Mouse (Mus musculus) forebrain, postnatal 0 days (tissue): ENCODE data around the gene Hapln4. TPM values are rescaled to one million over a fixed set of nuclear protein-coding genes. Genes with fewer than 3 reads are reported as not detected.

Experiments used
- ATAC-seq: fragments of 200-750 bp; cut with Nextera tagmentation; 2 replicates; pipeline ENCODE4 v1.8.0; 2017; ENCODE audit warnings: mild to moderate bottlenecking, moderate library complexity
- DNase-seq: peaks from one replicate; pipeline ENCODE4 v3.0.0-alpha.2; 2015
- H3K27ac ChIP-seq: fragments of 300-500 bp; sonication (generic); 2 replicates; pipeline ENCODE4 v1.5.1; 2014; ENCODE audit warnings: low read depth, mild to moderate bottlenecking, antibody characterized with exemption, low read length, moderate library complexity, mixed read lengths
- H3K27me3 ChIP-seq: fragments of 300-500 bp; sonication (generic); 2 replicates; pipeline ENCODE4 v1.6.1; 2014; ENCODE audit warnings: mild to moderate bottlenecking, low read length, mixed read lengths; ENCODE audit not compliant: insufficient read depth
- H3K36me3 ChIP-seq: fragments of 300-500 bp; sonication (generic); 2 replicates; pipeline ENCODE4 v1.6.1; 2014; ENCODE audit warnings: mild to moderate bottlenecking, moderate library complexity; ENCODE audit not compliant: insufficient read depth
- H3K4me1 ChIP-seq: fragments of 300-500 bp; sonication (generic); 2 replicates; pipeline ENCODE4 v1.6.1; 2014; ENCODE audit warnings: antibody characterized with exemption; ENCODE audit not compliant: insufficient read depth
- H3K4me2 ChIP-seq: fragments of 300-500 bp; sonication (generic); 2 replicates; pipeline ENCODE4 v1.6.1; 2014; ENCODE audit warnings: low read depth, mild to moderate bottlenecking, moderate library complexity
- H3K4me3 ChIP-seq: fragments of 300-500 bp; sonication (generic); 2 replicates; pipeline ENCODE4 v1.5.1; 2014; ENCODE audit warnings: low read depth, low read length, mixed read lengths
- H3K9ac ChIP-seq: fragments of 300-500 bp; sonication (generic); 2 replicates; pipeline ENCODE4 v1.6.1; 2014; ENCODE audit warnings: mild to moderate bottlenecking
- H3K9me3 ChIP-seq: fragments of 300-500 bp; sonication (generic); 2 replicates; pipeline ENCODE4 v1.6.1; 2016; ENCODE audit warnings: low read length
- CTCF ChIP-seq: sonication (generic); IDR thresholded peaks from 2 replicates; pipeline ENCODE4 v1.5.1; 2016; ENCODE audit warnings: antibody characterized with exemption, control low read depth, low read depth
- WGBS: fragments of 180-500 bp; shearing (Covaris S2); extraction: QIAGEN DNeasy Blood & Tissue Kit; methylation state at CpG from one replicate; pipeline ENCODE4 v1.1.7; 2014; 5-methylcytosine and 5-hydroxymethylcytosine counted together
- polyA plus RNA-seq: library from polyadenylated mRNA; unstranded; fragments of >200 nt; fragmentation: Nextera tagmentation; extraction: Ambion mirVana; gene quantifications from 2 replicates; pipeline ENCODE4 v1.2.1, GENCODE M21; 2015
- total RNA-seq: library from RNA; depleted of rRNA; stranded (reverse); fragments of >200 nt; gene quantifications from 2 replicates; pipeline ENCODE4 v1.2.3, GENCODE M21; 2014

The Hapln4 gene
- total and polyA plus RNA-seq, 2 experiments from 2014 or later, result 0.48 to 0.71 TPM

GRCm38 (mm10) chr8:70128435-70128834 lies 45.2 kb downstream of the Hapln4 start:
- Histone ChIP-seq H3K4me3 (no peak overlapping the region), H3K27me3 (no peaks in the 10 kb centered on the region), H3K36me3 (0 out of 2 replicates have a peak, but pooled peaks cover 5% of the 10 kb centered on the region), H3K27ac (peak overlapping the region; percentile 72), H3K4me1 (peaks cover 3% of the 10 kb centered on the region; the same call in 1 of the 2 replicates), H3K9ac (no peak overlapping the region), H3K9me3 (no peaks in the 10 kb centered on the region), H3K4me2 (no peak overlapping the region)
- ATAC-seq, result 0 out of 2 replicates have a peak, but pooled peaks have one; percentile 1
- DNase-seq, result peak; percentile 76
- TF ChIP-seq CTCF, result no peak
- 30% methylated on average over 3 of the region's 3 CpGs for WGBS

DNA sequence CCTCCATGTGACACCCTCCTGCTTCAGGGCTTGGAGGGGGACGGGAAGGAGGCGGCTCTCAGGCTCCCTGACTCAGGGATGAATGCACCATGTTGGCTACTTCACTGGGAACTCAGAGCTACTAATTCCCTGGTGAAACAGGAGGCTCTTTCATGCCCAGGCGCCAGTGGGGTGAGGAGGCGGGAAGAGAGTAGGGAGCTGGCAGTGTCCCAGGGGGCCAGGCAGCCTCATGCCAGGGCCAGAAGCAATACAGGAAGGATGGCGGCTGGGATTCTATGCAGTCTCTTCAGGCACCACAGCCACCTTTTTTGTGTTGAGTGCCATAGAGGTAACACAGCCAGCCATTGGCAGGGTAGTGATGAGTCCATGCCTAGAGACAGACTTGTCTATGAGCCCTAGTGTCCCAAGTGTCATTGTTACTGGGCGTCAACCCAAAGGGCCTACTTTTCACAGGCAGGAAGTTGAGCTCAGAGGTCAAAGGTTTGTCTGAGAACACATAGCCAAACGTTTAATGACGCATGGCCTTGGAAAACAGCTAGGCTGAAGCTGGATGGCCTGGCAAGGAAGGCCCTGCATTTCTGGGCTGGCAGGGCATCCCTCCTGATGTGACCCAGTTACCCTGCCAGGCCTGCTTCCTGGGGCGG lies 46.2 kb downstream of the Hapln4 start:
- peaks cover 3% of the 10 kb centered on the region; the same call in 1 of the 2 replicates for H3K4me1 ChIP-seq
- no peak for TF ChIP-seq CTCF
- H3K9me3 ChIP-seq, result no peaks in the 10 kb centered on the region
- peak overlapping the region; percentile 72 for H3K27ac ChIP-seq
- no peak overlapping the region for H3K4me3 ChIP-seq
- H3K9ac ChIP-seq, result no peak overlapping the region
- peaks cover 15% of the 10 kb centered on the region; the same call in 1 of the 2 replicates for H3K36me3 ChIP-seq
- H3K27me3 ChIP-seq, result no peaks in the 10 kb centered on the region
- DNase-seq, result peak; percentile 78
- H3K4me2 ChIP-seq, result no peak overlapping the region
- WGBS, result 40% methylated on average over 9 of the region's 9 CpGs
- ATAC-seq, result peak; percentile 72

GRCm38 (mm10) chr8:70130066-70130465 lies 46.8 kb downstream of the Hapln4 start:
- 82% methylated on average over 3 of the region's 3 CpGs for WGBS
- Histone ChIP-seq H3K27me3 (no peaks in the 10 kb centered on the region), H3K4me1 (peaks cover 3% of the 10 kb centered on the region; the same call in 1 of the 2 replicates), H3K36me3 (peaks cover 22% of the 10 kb centered on the region; the same call in 1 of the 2 replicates), H3K4me3 (no peak overlapping the region), H3K27ac (peak overlapping the region; percentile 64), H3K9me3 (no peaks in the 10 kb centered on the region), H3K9ac (no peak overlapping the region), H3K4me2 (no peak overlapping the region)
- TF ChIP-seq CTCF, result no peak
- DNase-seq (no peak), ATAC-seq (no peak)

GRCm38 (mm10) chr8:70131166-70131883 lies 48.1 kb downstream of the Hapln4 start, which contains the start of gene Nr2c2ap:
TSS of gene Nr2c2ap (plus strand) at chr8:70131333.
- H3K4me1 ChIP-seq, result peaks cover 3% of the 10 kb centered on the region; the same call in 1 of the 2 replicates
- peak within 1 kb of the TSS; percentile 83 for H3K4me2 ChIP-seq
- DNase-seq, result peak; percentile 93
- TF ChIP-seq CTCF, result peak; percentile 46
- H3K27me3 ChIP-seq, result no peaks in the 10 kb centered on the region
- H3K9me3 ChIP-seq, result no peaks in the 10 kb centered on the region
- H3K36me3 ChIP-seq, result peaks cover 32% of the 10 kb centered on the region; the same call in 1 of the 2 replicates
- H3K27ac ChIP-seq, result peak within 1 kb of the TSS; percentile 64
- peak within 1 kb of the TSS; percentile 69 for H3K9ac ChIP-seq
- 1% methylated on average over 37 of the region's 37 CpGs for WGBS
- peak; percentile 90 for ATAC-seq
- peak within 1 kb of the TSS; percentile 72 for H3K4me3 ChIP-seq

GRCm38 (mm10) chr8:70134086-70134485 lies 50.8 kb downstream of the Hapln4 start:
- Histone ChIP-seq H3K36me3 (peaks cover 35% of the 10 kb centered on the region; the same call in 1 of the 2 replicates), H3K4me3 (no peak overlapping the region), H3K4me2 (no peak overlapping the region), H3K9ac (no peak overlapping the region), H3K9me3 (no peaks in the 10 kb centered on the region), H3K27ac (no peak overlapping the region), H3K27me3 (no peaks in the 10 kb centered on the region), H3K4me1 (peaks cover 11% of the 10 kb centered on the region)
- DNase-seq (no peak), ATAC-seq (no peak)
- TF ChIP-seq CTCF, result no peak
- 90% methylated on average over 5 of the region's 5 CpGs for WGBS

DNA sequence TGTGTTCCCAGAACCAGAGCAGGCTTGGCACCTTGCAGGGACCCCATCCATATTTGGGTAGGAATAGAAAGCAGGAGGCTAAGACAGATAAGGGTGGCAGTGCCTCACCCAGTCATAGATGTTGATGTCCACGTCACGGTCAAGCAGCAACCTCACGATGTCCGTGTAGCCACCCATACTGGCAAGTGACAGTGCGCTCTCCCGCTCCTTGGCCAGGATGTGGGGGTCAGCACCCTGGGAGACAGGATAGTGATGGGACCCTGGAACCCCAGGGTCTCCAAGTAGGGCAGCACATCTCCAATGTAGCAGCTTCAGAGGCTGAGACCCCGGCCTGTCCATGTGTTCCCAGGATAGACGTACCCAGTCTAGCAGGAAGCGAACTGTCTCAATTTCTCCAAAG lies 51.7 kb downstream of the Hapln4 start:
- H3K4me3 ChIP-seq, result no peak overlapping the region
- no peak overlapping the region for H3K9ac ChIP-seq
- peaks cover 11% of the 10 kb centered on the region for H3K4me1 ChIP-seq
- DNase-seq (no peak), ATAC-seq (no peak)
- H3K27me3 ChIP-seq, result no peaks in the 10 kb centered on the region
- peaks cover 35% of the 10 kb centered on the region; the same call in 1 of the 2 replicates for H3K36me3 ChIP-seq
- no peaks in the 10 kb centered on the region for H3K9me3 ChIP-seq
- 93% methylated on average over 9 of the region's 9 CpGs for WGBS
- no peak for TF ChIP-seq CTCF
- no peak overlapping the region for H3K4me2 ChIP-seq
- H3K27ac ChIP-seq, result no peak overlapping the region

GRCm38 (mm10) chr8:70136591-70136990 lies 53.3 kb downstream of the Hapln4 start:
- no peak for TF ChIP-seq CTCF
- Histone ChIP-seq H3K9ac (no peak overlapping the region), H3K4me3 (no peak overlapping the region), H3K9me3 (no peaks in the 10 kb centered on the region), H3K4me2 (no peak overlapping the region), H3K36me3 (peaks cover 35% of the 10 kb centered on the region; the same call in 1 of the 2 replicates), H3K4me1 (peaks cover 16% of the 10 kb centered on the region), H3K27ac (no peak overlapping the region), H3K27me3 (no peaks in the 10 kb centered on the region)
- DNase-seq, result no peak
- ATAC-seq, result no peak
- 94% methylated on average over 4 of the region's 4 CpGs for WGBS
